Mouse (Mus musculus) neural tube, embryonic 15.5 days (tissue): ENCODE measurements around the gene BC049715. TPM values are rescaled to one million over a fixed set of nuclear protein-coding genes. Genes with fewer than 3 reads are reported as not detected.

Source experiments
- ATAC-seq: fragments of 200-750 bp; cut with Nextera tagmentation; 2 replicates; pipeline ENCODE4 v1.8.0; 2017; ENCODE audit warnings: mild to moderate bottlenecking, moderate TSS enrichment, moderate library complexity; ENCODE audit not compliant: low FRiP score
- H3K27ac ChIP-seq: fragments of 300-500 bp; sonication (generic); replicated peaks from 2 replicates; pipeline ENCODE4 v1.5.1; 2015; ENCODE audit warnings: mild to moderate bottlenecking, inconsistent platforms
- H3K27me3 ChIP-seq: fragments of 300-500 bp; sonication (generic); replicated peaks from 2 replicates; pipeline ENCODE4 v1.6.1; 2015; ENCODE audit warnings: inconsistent platforms
- H3K36me3 ChIP-seq: fragments of 300-500 bp; sonication (generic); 2 replicates; pipeline ENCODE4 v1.6.1; 2015; ENCODE audit warnings: inconsistent platforms
- H3K4me1 ChIP-seq: fragments of 300-500 bp; sonication (generic); 2 replicates; pipeline ENCODE4 v1.6.1; 2015; ENCODE audit warnings: inconsistent platforms
- H3K4me2 ChIP-seq: fragments of 300-500 bp; sonication (generic); 2 replicates; pipeline ENCODE4 v1.6.1; 2015; ENCODE audit warnings: inconsistent platforms, mild to moderate bottlenecking, moderate library complexity
- H3K4me3 ChIP-seq: fragments of 300-500 bp; sonication (generic); replicated peaks from 2 replicates; pipeline ENCODE4 v1.5.1; 2015; ENCODE audit warnings: mild to moderate bottlenecking, inconsistent platforms
- H3K9ac ChIP-seq: fragments of 300-500 bp; sonication (generic); replicated peaks from 2 replicates; pipeline ENCODE4 v1.6.1; 2015; ENCODE audit warnings: mild to moderate bottlenecking, inconsistent platforms
- H3K9me3 ChIP-seq: fragments of 300-500 bp; sonication (generic); replicated peaks from 2 replicates; pipeline ENCODE4 v1.6.1; 2016; ENCODE audit warnings: inconsistent platforms
- WGBS: fragments of 180-500 bp; shearing (Covaris S2); methylation state at CpG from one replicate; pipeline ENCODE4 v1.1.7; 2015; ENCODE audit warnings: mixed read lengths; 5-methylcytosine and 5-hydroxymethylcytosine counted together
- polyA plus RNA-seq: library from polyadenylated mRNA; unstranded; fragments of >200 nt; fragmentation: Nextera tagmentation; extraction: Ambion mirVana; gene quantifications from 2 replicates; pipeline ENCODE4 v1.2.1, GENCODE M21; 2015

Gene BC049715
- polyA plus RNA-seq, 1 experiment from 2014 or later, result 1.5 TPM

DNA sequence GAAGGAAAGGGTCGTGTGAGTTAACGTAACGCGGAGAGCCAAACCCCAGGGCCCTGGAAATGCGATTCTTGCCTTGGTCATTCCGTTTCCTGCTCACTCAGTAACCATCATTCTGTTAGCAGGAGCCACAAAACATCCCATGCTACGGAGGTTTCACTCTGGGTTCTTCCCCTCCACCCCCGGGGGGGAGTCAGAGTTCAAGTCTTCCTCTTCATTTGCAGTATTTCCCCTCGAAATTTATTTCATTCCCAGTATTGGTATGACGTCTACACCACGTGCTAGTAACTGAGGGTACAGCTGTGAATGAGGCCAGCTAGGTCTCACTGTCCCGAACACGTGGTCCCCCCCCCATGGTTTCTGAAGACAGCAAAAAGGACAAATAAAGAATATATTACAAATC, 17.8 kb upstream of the BC049715 start:
- ATAC-seq, result no peak
- Histone ChIP-seq H3K9me3 (no peaks in the 10 kb centered on the region), H3K4me1 (peaks cover 25% of the 10 kb centered on the region), H3K9ac (no peak overlapping the region), H3K4me3 (peak overlapping the region; percentile 90), H3K4me2 (peak overlapping the region; percentile 81), H3K36me3 (peaks cover 27% of the 10 kb centered on the region), H3K27ac (no peak overlapping the region), H3K27me3 (no peaks in the 10 kb centered on the region)
- 84% methylated on average over 13 of the region's 13 CpGs for WGBS

- peaks cover 20% of the 10 kb centered on the region for H3K4me1 ChIP-seq
- no peak for ATAC-seq
- no peak overlapping the region for H3K4me3 ChIP-seq
- H3K9me3 ChIP-seq, result no peaks in the 10 kb centered on the region
- no peaks in the 10 kb centered on the region for H3K27me3 ChIP-seq
- H3K4me2 ChIP-seq, result no peak overlapping the region
- no peak overlapping the region for H3K27ac ChIP-seq
- peaks cover 39% of the 10 kb centered on the region for H3K36me3 ChIP-seq
- no peak overlapping the region for H3K9ac ChIP-seq
- WGBS, result 91% methylated on average over 10 of the region's 10 CpGs
Measured at GRCm38 (mm10) chr6:136811196-136811595, 16.2 kb upstream of the BC049715 start.

DNA sequence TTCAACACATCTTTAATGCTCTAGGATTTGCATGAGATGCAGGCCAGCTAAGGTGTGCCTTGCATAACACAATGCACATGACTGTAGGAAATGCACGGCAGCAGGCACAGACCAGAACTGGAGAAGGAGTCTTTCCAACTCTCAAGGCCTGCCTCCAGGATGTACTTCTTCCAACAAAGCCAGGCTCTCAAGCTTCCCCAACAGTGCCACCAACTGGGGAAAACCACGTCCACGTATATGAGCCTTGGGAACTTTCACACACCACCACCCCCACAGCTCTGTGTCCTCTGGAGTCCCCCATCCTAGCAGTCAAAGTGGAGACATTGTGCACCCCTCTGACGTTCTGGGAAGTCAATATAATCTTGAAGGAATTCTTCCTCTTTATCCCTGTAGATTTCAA, 14.3 kb upstream of the BC049715 start:
- no peaks in the 10 kb centered on the region for H3K9me3 ChIP-seq
- peaks cover 13% of the 10 kb centered on the region for H3K4me1 ChIP-seq
- H3K27ac ChIP-seq, result no peak overlapping the region
- no peak for ATAC-seq
- H3K27me3 ChIP-seq, result no peaks in the 10 kb centered on the region
- H3K36me3 ChIP-seq, result peaks cover 58% of the 10 kb centered on the region
- 41% methylated on average over 4 of the region's 4 CpGs for WGBS
- no peak overlapping the region for H3K4me3 ChIP-seq
- H3K9ac ChIP-seq, result no peak overlapping the region
- no peak overlapping the region for H3K4me2 ChIP-seq

GRCm38 (mm10) chr6:136815381-136815780, 12.0 kb upstream of the BC049715 start:
- no peak overlapping the region for H3K27ac ChIP-seq
- no peak for ATAC-seq
- no peak overlapping the region for H3K4me3 ChIP-seq
- 94% methylated on average over 7 of the region's 7 CpGs for WGBS
- H3K9me3 ChIP-seq, result no peaks in the 10 kb centered on the region
- peaks cover 78% of the 10 kb centered on the region for H3K36me3 ChIP-seq
- H3K4me1 ChIP-seq, result no peaks in the 10 kb centered on the region
- H3K9ac ChIP-seq, result no peak overlapping the region
- H3K4me2 ChIP-seq, result no peak overlapping the region
- H3K27me3 ChIP-seq, result no peaks in the 10 kb centered on the region

- Histone ChIP-seq H3K27ac (no peak overlapping the region), H3K9ac (no peak overlapping the region), H3K36me3 (peaks cover 92% of the 10 kb centered on the region), H3K4me2 (no peak overlapping the region), H3K9me3 (no peaks in the 10 kb centered on the region), H3K4me3 (no peak overlapping the region), H3K4me1 (no peaks in the 10 kb centered on the region), H3K27me3 (no peaks in the 10 kb centered on the region)
- 97% methylated on average over 21 of the region's 21 CpGs for WGBS
- ATAC-seq, result no peak
Measured at GRCm38 (mm10) chr6:136816826-136817225, 10.6 kb upstream of the BC049715 start.

DNA sequence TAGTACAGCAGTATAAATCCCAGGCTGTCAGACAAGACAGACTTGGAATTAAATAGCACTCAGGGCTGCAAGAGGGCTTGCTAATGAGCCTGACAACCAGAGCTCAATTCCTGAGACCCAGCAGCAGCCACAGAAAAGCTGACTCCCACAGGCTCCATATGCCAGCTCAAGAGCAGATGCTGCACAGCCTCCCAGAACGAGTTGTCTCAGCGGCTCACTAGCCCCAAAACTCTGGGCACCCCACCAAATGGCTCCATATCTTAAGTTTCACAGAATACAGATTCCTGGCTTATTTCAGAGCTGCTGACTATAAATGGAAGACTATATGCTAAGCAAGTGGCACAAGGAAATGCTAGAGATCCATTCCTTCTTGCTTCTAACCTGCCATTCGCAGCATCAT, 9.9 kb upstream of the BC049715 start:
- no peak for ATAC-seq
- H3K9me3 ChIP-seq, result no peaks in the 10 kb centered on the region
- no peak overlapping the region for H3K4me3 ChIP-seq
- no peak overlapping the region for H3K4me2 ChIP-seq
- no peak overlapping the region for H3K27ac ChIP-seq
- H3K27me3 ChIP-seq, result no peaks in the 10 kb centered on the region
- no peaks in the 10 kb centered on the region for H3K4me1 ChIP-seq
- no peak overlapping the region for H3K9ac ChIP-seq
- 97% methylated on average over 3 of the region's 3 CpGs for WGBS
- H3K36me3 ChIP-seq, result peaks cover 92% of the 10 kb centered on the region

DNA sequence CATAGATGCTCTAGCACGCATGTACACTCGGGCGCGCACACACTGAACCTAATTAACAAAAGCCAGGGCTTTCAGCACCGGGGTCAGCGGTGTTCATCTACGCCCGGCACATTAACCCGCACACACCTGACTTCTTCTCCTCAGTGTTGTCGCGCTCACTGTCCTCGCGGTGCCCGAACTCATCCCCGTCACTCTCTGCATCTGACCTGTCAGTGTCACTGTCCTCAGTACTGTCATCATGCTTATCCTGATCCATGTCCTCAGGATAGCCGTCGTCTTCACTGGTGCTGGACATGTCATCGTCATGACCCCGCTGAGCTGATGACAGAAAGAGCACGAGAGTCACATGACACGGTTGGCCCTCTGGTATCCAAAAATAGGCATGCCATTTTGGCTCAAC, 7.0 kb upstream of the BC049715 start:
- Histone ChIP-seq H3K27me3 (no peaks in the 10 kb centered on the region), H3K4me2 (no peak overlapping the region), H3K36me3 (peaks cover 88% of the 10 kb centered on the region), H3K4me3 (no peak overlapping the region), H3K9me3 (no peaks in the 10 kb centered on the region), H3K27ac (no peak overlapping the region), H3K4me1 (no peaks in the 10 kb centered on the region), H3K9ac (no peak overlapping the region)
- no peak for ATAC-seq
- 97% methylated on average over 21 of the region's 21 CpGs for WGBS

DNA sequence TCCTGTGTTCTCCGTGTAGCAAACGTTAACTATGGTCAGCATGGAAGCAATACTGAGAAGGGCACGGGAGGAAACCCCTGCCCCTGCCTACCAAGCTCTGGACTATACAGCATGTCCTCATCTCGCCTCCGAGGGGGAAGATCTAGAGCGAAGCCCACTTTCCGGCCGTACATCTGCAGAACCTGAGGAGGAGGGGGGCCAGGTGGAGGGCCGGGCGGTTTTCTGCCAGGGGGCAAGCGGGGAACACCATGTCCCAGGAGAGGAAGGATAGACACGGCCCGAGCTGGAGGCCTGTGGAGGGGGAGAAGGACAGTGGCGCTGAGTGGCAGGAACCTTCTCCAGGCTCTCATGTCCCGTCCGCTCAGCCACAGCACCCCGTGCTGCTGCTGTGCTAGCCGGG, 6.3 kb upstream of the BC049715 start:
- no peak for ATAC-seq
- 96% methylated on average over 18 of the region's 18 CpGs for WGBS
- peaks cover 85% of the 10 kb centered on the region for H3K36me3 ChIP-seq
- no peaks in the 10 kb centered on the region for H3K4me1 ChIP-seq
- H3K4me3 ChIP-seq, result no peak overlapping the region
- H3K9me3 ChIP-seq, result no peaks in the 10 kb centered on the region
- no peaks in the 10 kb centered on the region for H3K27me3 ChIP-seq
- no peak overlapping the region for H3K9ac ChIP-seq
- no peak overlapping the region for H3K27ac ChIP-seq
- no peak overlapping the region for H3K4me2 ChIP-seq

GRCm38 (mm10) chr6:136824987-136825386, 2.4 kb upstream of the BC049715 start:
- Histone ChIP-seq H3K27me3 (no peaks in the 10 kb centered on the region), H3K4me2 (no peak overlapping the region), H3K4me3 (no peak overlapping the region), H3K9ac (no peak overlapping the region), H3K4me1 (peaks cover 12% of the 10 kb centered on the region), H3K9me3 (no peaks in the 10 kb centered on the region), H3K27ac (no peak overlapping the region), H3K36me3 (peaks cover 50% of the 10 kb centered on the region)
- no peak for ATAC-seq
- 95% methylated on average over 8 of the region's 8 CpGs for WGBS

DNA sequence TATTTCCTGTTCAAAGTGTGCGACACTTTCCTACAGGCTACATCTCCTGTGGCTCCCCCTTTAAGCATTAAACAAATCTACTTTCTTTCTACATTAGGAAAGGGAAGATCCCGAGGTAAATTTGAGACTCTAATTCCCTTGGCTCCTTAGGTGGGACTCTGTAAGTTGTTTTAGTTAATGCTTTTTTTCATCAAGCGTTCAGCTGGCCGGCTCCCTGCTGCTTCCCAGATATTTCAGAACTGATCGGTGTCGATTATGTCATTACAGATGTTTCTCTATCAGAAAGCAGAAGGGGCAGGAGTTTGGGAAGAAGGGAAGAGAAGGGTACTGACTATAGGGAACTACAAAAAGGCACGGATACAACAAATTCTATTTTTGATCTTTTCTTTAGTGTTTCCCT, 310 bp upstream of the BC049715 start:
- Histone ChIP-seq H3K9me3 (no peaks in the 10 kb centered on the region), H3K4me3 (peak overlapping the region; percentile 99), H3K36me3 (peaks cover 28% of the 10 kb centered on the region), H3K9ac (peak overlapping the region; percentile 98), H3K27ac (no peak overlapping the region), H3K4me2 (peak overlapping the region; percentile 73), H3K27me3 (no peaks in the 10 kb centered on the region; the same call in 1 of the 2 replicates), H3K4me1 (peaks cover 12% of the 10 kb centered on the region)
- ATAC-seq, result no peak
- WGBS, result 19% methylated on average over 7 of the region's 7 CpGs

DNA sequence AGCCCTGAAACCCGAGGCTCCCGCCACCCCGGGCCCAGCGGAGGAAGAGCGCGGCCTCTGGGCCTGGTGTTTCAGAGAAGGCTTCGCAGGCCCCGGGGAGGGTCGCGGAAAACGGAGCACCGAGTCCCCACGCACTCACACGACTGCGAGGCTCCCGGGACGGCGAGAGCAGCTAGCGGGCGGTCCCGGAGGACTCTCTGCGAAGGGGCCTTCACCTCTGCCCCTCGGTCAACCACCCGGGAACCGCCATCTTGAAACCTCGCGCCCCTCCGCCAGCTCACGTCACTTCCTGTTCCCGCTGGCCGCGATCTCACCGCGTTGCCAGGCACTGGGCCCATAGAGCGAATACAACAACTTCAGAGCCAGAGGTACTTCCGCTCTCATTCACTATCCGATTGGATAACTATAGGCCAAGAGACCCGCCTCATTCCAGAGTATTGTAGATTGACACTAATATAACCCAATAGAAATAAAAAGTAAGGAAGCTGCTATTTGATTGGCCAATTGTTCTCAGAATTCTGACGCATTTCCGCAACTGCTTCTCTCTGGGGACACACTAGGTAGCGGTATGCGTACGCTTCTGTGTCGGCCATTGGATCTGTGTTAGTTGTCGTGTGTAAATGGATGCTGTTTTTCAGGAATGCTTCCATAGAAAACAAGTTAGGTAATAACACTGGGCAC, 595 bp downstream of the BC049715 start, which contains the start of gene Wbp11:
Gene Wbp11, minus strand, starts transcription at position 353 of the 681 bp plus-strand sequence.
- Histone ChIP-seq H3K9me3 (no peaks in the 10 kb centered on the region), H3K4me2 (peak within 1 kb of the TSS; percentile 73), H3K4me3 (peak within 1 kb of the TSS; percentile 99), H3K27me3 (no peaks in the 10 kb centered on the region; the same call in 1 of the 2 replicates), H3K27ac (peak within 1 kb of the TSS; percentile 96), H3K9ac (peak within 1 kb of the TSS; percentile 98), H3K4me1 (peaks cover 12% of the 10 kb centered on the region), H3K36me3 (peaks cover 19% of the 10 kb centered on the region)
- ATAC-seq, result peak; percentile 100
- under 1% methylated on average over 45 of the region's 45 CpGs for WGBS

DNA sequence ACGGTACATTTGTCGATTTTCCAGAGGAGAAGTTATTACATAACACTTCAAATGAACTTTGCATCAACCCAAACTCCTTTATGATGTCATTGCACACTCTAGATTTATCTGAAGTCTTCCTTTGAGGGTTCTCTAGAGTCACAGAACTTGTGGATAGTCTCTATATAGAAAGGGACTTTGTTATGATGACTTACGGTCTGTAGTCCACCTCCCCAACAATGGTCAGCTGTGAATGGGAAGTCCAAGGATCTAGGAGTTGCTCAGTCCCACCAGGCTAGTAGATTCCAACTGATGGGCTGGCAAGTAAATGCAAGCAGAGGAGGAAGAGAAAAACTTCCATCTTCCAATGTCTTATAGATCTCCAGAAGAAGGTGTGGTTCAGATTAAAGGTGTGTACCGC, 1.3 kb downstream of the BC049715 start:
- Histone ChIP-seq H3K27me3 (no peaks in the 10 kb centered on the region; the same call in 1 of the 2 replicates), H3K27ac (peak overlapping the region; percentile 96), H3K4me1 (peaks cover 12% of the 10 kb centered on the region), H3K4me3 (peak overlapping the region; percentile 53), H3K36me3 (peaks cover 18% of the 10 kb centered on the region), H3K9me3 (no peaks in the 10 kb centered on the region), H3K4me2 (peak overlapping the region; percentile 62), H3K9ac (peak overlapping the region; percentile 53)
- WGBS, result 32% methylated on average over 4 of the region's 4 CpGs
- no peak for ATAC-seq
